Mouse (Mus musculus): Measurements from ENCODE around the gene Sag.

Gene Sag

GRCm38 (mm10) chr1:87853601-87854361 is 50.3 kb downstream of the Sag start:
- DNase-seq (ENCODE audit: inconsistent age in 2 of 2, low spot score in 1 of 2): peak in 1 of 2 experiments; percentile 81

DNA sequence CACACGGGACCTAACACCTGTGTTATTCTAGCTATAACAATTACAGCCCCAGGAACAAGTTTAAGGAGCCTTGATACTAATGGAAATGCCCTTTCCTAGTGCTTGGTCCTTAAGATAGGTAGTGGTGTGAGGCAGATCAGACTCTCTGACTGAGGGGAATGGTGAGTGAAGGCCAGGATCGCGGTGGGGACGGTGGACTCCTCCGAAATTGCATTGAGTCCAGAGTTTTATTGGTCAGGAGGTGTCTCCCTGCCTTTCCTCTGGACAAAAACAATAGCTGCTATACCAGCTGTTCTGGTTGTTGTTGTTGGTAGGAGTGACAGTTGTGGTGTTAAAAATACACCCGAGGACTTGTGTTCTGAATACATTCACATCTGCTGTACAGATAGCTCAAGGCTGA is 50.9 kb downstream of the Sag start:
- peak in 1 of 2 experiments; percentile 45 for DNase-seq (ENCODE audit: inconsistent age in 2 of 2, low spot score in 1 of 2)

GRCm38 (mm10) chr1:87854851-87855251 is 51.4 kb downstream of the Sag start:
- no peak for DNase-seq (ENCODE audit: inconsistent age in 2 of 2, low spot score in 1 of 2)

DNA sequence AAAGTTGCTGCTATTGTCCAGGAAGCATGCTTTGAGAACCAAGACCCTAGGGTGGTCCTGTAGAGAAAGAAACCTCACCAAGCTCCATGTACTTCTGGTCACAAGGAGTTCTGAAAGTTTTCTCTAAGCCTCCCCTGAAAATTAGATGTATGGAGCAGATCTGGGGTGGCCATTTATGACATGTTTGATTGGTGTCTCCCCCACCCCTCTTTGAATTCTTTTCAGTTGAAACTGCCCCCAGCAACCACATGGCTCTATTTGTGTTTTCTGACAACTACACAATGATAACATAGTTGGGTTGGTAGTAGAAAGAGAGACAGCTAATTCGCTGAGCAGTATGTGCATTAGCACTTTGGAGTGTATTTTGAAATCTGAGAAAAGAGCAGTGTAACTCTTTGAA is 52.0 kb downstream of the Sag start:
- DNase-seq (ENCODE audit: inconsistent age in 2 of 2, low spot score in 1 of 2): no peak

DNA sequence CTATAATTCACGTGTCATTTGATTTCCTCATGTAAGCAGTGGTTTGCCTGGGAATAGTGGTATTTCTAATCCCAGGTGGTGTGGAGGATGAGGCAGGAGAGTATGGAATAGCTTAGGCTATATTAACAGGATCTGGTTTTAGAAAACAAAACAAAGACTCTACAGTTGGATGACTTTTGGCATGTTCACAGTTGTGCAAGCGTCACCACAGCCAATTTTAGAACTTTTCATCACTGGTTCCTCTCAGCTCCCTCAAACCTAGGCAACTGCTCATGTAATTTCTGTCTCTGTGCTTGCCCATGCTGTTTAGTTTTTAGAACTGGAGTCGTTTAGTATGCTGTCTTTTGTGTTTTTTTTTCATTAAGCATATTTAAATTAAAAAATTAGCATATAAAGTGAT is 53.3 kb downstream of the Sag start:
- no peak for DNase-seq (ENCODE audit: inconsistent age in 2 of 2, low spot score in 1 of 2)

GRCm38 (mm10) chr1:87858031-87858430 is 54.6 kb downstream of the Sag start:
- DNase-seq (ENCODE audit: inconsistent age in 2 of 2, low spot score in 1 of 2): no peak

- DNase-seq (ENCODE audit: inconsistent age in 2 of 2, low spot score in 1 of 2): no peak
These were observed 55.0 kb downstream of the Sag start for GRCm38 (mm10) chr1:87858529-87858928.

- no peak for DNase-seq (ENCODE audit: inconsistent age in 2 of 2, low spot score in 1 of 2)
These were observed 60.1 kb downstream of the Sag start for GRCm38 (mm10) chr1:87863602-87864001.

DNA sequence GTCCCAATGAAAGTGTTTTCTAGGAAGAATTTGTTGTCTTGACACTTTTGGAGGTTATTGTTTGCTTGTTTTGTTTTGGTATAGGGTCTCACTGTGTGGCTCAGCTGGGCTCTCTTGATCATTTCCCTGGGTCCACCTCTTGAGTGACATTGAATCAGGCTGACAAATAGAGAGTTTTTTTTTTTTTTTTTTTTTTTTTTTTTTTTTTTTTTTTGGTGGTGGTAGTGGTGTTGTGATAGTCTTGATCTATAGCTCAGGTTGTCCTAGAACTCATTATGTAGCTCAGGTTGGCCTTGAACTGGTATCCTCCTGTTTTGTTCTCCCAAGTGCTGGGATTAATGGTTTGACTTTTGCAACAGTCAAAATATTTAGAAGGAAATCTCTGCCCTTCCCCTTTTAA is 61.4 kb downstream of the Sag start:
- no peak for DNase-seq (ENCODE audit: inconsistent age in 2 of 2, low spot score in 1 of 2)

DNA sequence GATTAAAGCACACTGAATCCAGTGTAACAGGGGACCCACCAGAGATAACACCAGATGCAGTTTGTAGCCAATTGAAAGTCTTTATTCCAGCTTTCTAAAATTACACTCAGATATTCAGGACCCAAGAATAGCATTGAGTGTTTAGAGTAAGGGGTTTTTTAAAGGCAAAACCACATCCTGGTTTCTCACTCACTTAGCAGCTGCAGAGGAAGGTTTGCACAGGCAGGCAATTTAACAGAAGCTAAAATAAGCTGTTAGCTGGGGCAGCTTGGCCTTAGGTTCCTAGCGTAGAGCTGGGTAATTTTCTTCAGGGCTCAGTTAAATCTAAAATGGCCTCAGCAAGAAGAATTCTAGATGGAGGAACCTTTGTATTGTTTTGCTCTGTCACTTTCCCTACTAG is 63.2 kb downstream of the Sag start:
- no peak for DNase-seq (ENCODE audit: inconsistent age in 2 of 2, low spot score in 1 of 2)

DNA sequence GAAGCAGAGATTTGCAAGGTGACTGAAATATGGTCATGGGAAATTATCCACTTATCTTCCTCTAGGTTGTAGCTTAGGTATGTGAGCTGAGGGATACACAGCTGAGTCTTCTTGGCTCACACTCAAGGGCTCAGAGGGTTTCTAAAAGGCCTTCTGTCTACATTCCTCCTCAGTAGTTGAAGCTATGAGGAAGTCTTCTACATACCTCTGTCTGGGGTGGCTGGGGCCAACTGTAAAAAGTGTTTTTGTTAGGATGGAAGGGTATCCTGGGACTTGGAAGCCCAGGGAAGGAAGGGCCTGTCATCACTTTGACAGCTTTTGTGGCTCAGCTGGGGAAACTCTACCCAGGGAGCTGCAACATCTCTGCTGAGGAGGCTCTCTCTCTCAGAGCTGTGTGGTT is 68.1 kb downstream of the Sag start:
- no peak for DNase-seq (ENCODE audit: inconsistent age in 2 of 2, low spot score in 1 of 2)

DNA sequence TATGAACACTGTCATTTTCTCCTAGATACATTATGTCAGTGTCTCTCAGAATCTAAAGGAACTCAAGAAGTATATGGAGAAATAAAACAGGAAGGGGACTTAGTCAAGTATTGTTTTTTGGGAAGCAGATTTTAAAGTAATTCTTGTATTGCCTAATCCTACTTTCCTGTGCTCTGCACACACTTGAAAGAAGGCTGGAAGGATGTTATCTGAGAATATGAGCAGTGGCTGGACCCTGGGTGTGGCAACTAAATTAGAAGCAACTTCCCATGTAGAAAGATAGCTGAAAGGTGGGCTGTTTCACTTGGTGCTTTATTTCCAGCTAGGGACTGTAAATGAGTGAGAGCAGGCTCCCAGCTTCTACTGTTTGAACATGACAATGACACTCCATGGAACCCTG is 69.6 kb downstream of the Sag start:
- DNase-seq (ENCODE audit: inconsistent age in 2 of 2, low spot score in 1 of 2): no peak

DNA sequence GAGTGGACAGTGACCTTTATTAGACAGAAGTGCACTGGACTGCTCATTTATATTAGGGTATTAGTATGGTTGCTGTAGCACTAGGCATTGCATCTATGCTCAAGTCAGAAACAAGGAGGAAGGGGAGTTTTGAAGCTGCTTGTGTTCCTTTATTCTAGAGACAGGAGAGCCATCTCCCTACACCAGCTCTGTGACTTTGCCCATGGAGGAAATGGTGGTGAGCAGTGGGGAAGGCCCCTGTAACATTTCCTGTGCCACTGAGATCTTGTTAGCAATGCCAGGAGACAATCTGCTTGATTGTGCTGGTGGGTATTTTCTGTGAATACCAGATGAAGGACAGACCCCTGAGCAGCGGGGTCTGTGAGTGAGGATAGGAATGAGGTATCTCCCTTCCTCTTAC is 72.6 kb downstream of the Sag start:
- DNase-seq (ENCODE audit: inconsistent age in 2 of 2, low spot score in 1 of 2): no peak

DNA sequence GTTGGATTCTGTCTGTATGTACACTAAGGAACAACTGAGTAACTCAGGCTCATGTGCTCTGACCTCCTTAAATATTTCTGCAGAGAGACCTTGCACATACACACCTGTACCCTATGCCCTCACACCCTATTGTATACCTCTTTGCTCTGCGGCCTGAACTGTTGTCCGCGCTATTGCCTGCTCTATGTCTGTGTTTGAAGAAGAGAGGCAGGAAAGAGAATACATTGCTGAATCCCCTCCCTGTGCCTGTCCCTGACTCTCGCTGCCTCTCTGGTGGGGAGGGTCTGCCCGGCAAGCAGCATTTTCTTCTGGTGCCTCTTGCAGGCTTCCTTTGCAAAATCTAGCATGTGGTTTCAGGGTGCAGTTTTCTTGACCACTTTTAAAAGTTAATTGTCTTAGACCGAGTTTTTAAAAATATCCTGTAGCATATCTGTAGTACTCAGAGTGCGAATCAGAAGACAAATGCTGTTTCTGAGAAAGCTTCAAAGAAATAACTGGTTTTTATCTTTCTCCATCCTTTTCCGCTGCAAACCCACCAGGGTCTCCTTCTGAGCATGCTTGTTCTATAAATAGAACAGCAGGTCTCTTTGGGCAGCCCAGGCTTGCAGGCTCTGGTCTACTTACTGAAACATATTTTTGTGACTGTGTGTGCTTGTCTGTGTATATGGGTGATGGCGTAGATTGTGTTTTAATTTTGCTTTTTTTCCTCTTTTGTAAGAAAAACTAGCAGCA is 74.2 kb downstream of the Sag start:
- DNase-seq (ENCODE audit: inconsistent age in 2 of 2, low spot score in 1 of 2): no peak

DNA sequence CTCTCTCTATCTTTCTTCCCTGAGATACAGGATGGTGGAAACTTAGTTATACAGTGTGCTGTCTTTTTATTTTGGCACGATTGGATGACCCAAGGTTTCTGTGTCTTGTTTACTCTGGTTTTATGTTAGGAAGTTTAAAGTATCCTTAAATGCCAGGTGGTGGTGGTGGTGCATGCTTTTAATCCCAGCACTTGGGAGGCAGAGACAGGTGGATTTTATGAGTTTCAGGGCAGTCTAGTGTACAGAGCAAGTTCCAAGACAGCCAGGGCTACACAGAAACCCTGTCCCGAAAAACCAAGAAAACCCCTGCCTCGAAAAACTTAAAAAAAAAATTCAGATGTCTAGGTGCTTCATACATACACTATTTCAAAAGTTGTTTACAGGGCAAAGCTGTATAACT is 75.6 kb downstream of the Sag start:
- DNase-seq (ENCODE audit: inconsistent age in 2 of 2, low spot score in 1 of 2): no peak

- DNase-seq (ENCODE audit: inconsistent age in 2 of 2, low spot score in 1 of 2): peak; percentile 83 to 95
These were observed 76.2 kb downstream of the Sag start for GRCm38 (mm10) chr1:87879494-87880325.

DNA sequence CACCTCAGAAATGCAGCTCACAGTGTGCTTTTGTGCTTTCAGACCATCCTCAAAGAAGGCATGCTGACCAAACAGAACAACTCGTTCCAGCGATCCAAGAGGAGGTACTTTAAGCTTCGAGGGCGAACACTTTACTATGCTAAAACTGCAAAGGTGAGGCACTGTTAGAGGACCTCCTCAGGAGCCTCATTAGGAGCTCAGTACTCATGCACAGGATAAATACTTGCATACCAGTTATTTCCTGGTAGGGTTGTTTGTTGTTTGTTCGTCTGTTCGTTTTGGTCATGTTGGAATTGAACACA is 76.8 kb downstream of the Sag start:
- no peak for DNase-seq (ENCODE audit: inconsistent age in 2 of 2, low spot score in 1 of 2)

DNA sequence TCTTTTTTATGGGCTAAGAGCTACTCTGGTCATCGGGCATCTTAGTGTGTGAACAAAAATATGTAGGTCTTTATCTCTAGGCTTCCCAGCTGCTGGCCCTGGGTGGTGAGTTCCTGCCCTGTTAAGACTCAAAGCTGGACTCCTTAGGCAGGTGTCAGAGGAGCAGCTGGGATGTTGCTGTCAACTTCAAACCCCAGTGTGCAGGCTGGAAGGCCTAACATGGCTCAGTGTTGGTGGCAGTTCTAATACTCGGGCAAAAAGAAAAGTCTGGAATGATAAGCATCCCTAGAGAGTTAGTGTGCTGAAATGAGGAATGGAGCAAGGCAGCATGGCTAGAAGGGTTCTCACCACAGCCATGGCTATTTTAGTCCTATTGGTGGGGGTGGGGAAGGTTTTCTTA is 77.4 kb downstream of the Sag start:
- no peak for DNase-seq (ENCODE audit: inconsistent age in 2 of 2, low spot score in 1 of 2)

- DNase-seq (ENCODE audit: inconsistent age in 2 of 2, low spot score in 1 of 2): no peak
These were observed 78.2 kb downstream of the Sag start for GRCm38 (mm10) chr1:87881726-87882125.

DNA sequence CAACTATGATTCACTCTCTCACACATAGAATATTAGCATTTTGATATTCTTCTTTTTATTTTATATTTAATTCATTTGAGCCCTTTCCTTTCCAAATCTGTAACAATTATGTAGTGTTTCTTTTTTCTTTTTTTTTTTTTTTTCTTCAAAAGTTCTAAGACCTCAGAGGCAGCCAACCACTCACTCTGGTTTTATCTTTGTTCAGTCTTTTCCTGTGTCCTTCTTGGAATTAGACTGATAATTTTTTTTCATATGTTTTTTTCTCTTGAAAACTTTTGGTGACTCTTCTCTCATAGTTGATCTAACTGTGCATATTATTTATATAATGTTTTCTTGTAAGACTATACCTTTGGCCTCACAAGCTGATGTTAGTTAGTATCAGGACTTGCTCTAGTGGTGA is 79.1 kb downstream of the Sag start:
- DNase-seq (ENCODE audit: inconsistent age in 2 of 2, low spot score in 1 of 2): no peak

- DNase-seq (ENCODE audit: inconsistent age in 2 of 2, low spot score in 1 of 2): peak in 1 of 2 experiments; percentile 61
These were observed 87.5 kb downstream of the Sag start for GRCm38 (mm10) chr1:87890960-87891359.

GRCm38 (mm10) chr1:87891634-87892033 is 88.2 kb downstream of the Sag start:
- no peak for DNase-seq (ENCODE audit: inconsistent age in 2 of 2, low spot score in 1 of 2)

Data from adrenal gland, adult (tissue).